Mouse (Mus musculus): ENCODE measurements around the gene Parva.

GRCm38 (mm10) chr7:112602966-112603365 lies 175.7 kb downstream of the Parva start:
- TF ChIP-seq EP300 (IDR thresholded peaks at IDR 0.05) (no peak), CTCF (IDR thresholded peaks at IDR 0.05) (no peak)
